Mouse (Mus musculus) kidney, adult 2 months (tissue): ENCODE results near the gene Fktn.

Experiments
- CTCF ChIP-seq: fragments of 200-500 bp; conservative IDR thresholded peaks from 2 replicates; pipeline ENCODE4 v1.5.1; 2011; ENCODE audit warnings: low read depth, mild to moderate bottlenecking, control low read depth, low read length, moderate library complexity, mixed read lengths; ENCODE audit not compliant: insufficient read depth, insufficient read length
- POLR2A ChIP-seq: fragments of 200-500 bp; IDR thresholded peaks from one replicate; pipeline ENCODE4 v1.6.1; 2011; ENCODE audit warnings: low read depth, low read length, control low read depth

GRCm38 (mm10) chr4:53786851-53787250 is 73.1 kb downstream of the Fktn start:
- TF ChIP-seq CTCF (no peak), POLR2A (no peak)
